Mouse (Mus musculus): ENCODE data around the gene Glo1. TPM values are rescaled to one million over a fixed set of nuclear protein-coding genes. Genes with fewer than 3 reads are reported as not detected.
"Not testable (repeated sequence)": the region's sequence is repeated elsewhere in the genome, so short reads cannot be mapped to it uniquely, and the experiment has no call there.

The Glo1 gene
- polyA plus RNA-seq (2015; fragmentation: Nextera tagmentation; extraction: Ambion mirVana), result 212 and 224 TPM in 2 replicates

DNA sequence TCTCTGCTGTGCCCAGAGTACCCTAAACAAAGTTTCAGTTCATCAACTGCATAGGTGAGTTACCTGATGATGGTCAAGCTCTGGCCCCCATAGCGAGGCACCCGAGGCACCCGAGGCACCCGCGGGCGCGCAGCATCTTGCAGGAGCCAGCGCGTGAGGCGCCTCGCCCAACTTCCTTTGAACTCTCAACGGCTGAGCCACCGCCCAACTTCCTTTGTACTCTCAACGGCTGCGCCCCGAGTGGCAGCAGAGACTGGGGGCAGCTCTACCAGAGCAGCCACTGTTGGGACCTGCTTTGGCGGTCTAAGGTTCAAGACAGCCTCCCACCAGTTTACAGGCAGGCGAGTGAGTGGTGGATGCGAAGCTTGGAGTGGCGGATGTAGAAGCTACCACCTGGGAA, at the start of gene Glo1:
Gene Glo1 (minus strand): TSS at position 153 of the 400 bp plus-strand sequence.
- not testable (repeated sequence) for H3K4me1 ChIP-seq (ENCODE audit: control insufficient read depth, insufficient read depth, low read length); H3K4me2 ChIP-seq (ENCODE audit: low read depth, low read length); H3K4me3 ChIP-seq (replicated peaks; ENCODE audit: low read length); H3K27me3 ChIP-seq (ENCODE audit: control insufficient read depth, insufficient read depth, low read length); H3K27ac ChIP-seq (ENCODE audit: low read length); H3K9ac ChIP-seq (ENCODE audit: low read length); H3K36me3 ChIP-seq (ENCODE audit: control insufficient read depth, insufficient read depth, low read length); H3K9me3 ChIP-seq (replicated peaks; ENCODE audit: control insufficient read depth, low read length)
- ATAC-seq (ENCODE audit: insufficient read depth, low FRiP score), result peak; percentile 53; the same call in 1 of the 2 replicates
- WGBS, result no CpG with 5 or more reads among the region's 20 CpGs

DNA sequence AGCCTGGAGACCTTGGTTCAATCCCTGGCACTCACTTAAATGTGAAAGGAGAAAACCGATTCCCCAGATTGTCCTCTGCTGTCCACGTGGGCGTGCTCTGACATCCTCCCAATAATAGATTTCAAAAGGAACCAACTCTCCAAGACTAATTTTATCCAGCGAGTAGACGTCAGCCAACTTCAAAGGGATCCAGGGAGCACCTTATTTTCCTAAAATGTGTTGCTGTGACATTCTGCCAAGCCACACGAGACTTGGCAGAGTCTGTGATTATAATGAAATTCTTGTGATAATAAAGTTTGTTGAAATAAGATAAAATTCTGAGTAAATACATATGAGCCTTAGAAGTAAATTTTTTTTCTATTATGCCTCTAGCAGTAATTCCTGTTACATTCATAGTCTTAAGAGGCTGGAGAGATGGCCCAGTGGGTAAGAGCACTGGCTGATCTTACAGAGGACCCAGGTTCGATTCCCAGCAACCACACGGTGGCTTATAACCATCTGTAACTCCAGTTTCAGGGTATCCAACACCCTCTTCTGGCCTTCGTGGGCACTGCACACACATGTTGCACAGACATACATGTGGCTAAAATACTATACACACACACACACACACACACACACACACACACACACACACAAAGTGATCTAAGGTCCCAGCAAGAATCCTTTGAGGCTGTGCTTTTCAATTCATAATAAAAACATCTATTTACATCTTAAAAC, 48.5 kb upstream of the Glo1 start:
- Histone ChIP-seq H3K27me3 (ENCODE audit: control insufficient read depth, insufficient read depth, low read length) (no peaks in the 10 kb centered on the region), H3K9ac (ENCODE audit: low read length) (no peak overlapping the region), H3K27ac (ENCODE audit: low read length) (no peak overlapping the region), H3K36me3 (ENCODE audit: control insufficient read depth, insufficient read depth, low read length) (no peaks in the 10 kb centered on the region), H3K9me3 (replicated peaks; ENCODE audit: control insufficient read depth, low read length) (0 out of 2 replicates have a peak, but pooled peaks cover 2% of the 10 kb centered on the region), H3K4me1 (ENCODE audit: control insufficient read depth, insufficient read depth, low read length) (no peaks in the 10 kb centered on the region), H3K4me2 (ENCODE audit: low read depth, low read length) (no peak overlapping the region), H3K4me3 (replicated peaks; ENCODE audit: low read length) (no peak overlapping the region)
- 86% methylated on average over 9 of the region's 9 CpGs for WGBS
- no peak for ATAC-seq (ENCODE audit: insufficient read depth, low FRiP score)

DNA sequence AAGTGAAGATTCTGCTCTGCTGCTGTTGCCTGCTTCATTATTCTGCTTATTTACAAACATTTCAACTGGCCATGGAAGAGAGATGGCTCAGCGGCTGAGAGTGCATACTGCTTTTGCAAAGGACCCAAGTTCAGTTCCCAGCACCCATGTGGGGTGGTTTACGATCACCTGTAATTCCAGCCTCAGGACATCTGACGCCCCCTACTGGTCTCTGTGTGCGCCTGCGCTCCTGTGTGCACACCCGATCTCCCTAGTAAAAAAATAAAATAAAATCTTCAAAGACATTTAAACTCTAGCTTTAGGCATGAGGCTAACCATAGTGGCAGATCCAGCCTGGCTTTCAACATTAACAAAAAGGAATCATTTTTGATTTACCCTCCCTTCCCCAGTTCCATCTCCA, 46.4 kb upstream of the Glo1 start:
- H3K9ac ChIP-seq (ENCODE audit: low read length), result no peak overlapping the region
- H3K27me3 ChIP-seq (ENCODE audit: control insufficient read depth, insufficient read depth, low read length), result no peaks in the 10 kb centered on the region
- no peak for ATAC-seq (ENCODE audit: insufficient read depth, low FRiP score)

DNA sequence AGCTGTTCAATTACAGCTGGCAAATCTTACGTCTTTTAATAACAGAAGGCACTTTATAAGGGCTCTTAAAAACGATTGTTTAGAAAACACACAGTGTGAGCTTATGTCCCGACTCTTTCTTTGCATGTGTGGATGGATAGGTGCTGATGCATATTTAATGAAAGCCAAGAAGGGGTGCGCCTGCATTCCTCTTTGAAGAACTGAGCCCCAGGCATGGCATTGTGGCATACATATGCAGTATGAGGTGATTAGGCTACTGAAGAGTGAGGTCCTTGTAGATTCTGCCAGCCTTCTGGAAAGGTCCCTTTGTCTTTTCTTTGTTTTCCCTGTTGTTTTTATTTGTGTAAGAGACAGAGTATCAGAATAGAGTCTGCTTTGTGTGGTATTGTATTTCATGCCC, 45.9 kb upstream of the Glo1 start:
- Histone ChIP-seq H3K4me2 (ENCODE audit: low read depth, low read length) (no peak overlapping the region), H3K27ac (ENCODE audit: low read length) (no peak overlapping the region), H3K9ac (ENCODE audit: low read length) (no peak overlapping the region), H3K4me1 (ENCODE audit: control insufficient read depth, insufficient read depth, low read length) (no peaks in the 10 kb centered on the region), H3K27me3 (ENCODE audit: control insufficient read depth, insufficient read depth, low read length) (no peaks in the 10 kb centered on the region), H3K36me3 (ENCODE audit: control insufficient read depth, insufficient read depth, low read length) (no peaks in the 10 kb centered on the region), H3K4me3 (replicated peaks; ENCODE audit: low read length) (no peak overlapping the region), H3K9me3 (replicated peaks; ENCODE audit: control insufficient read depth, low read length) (no peaks in the 10 kb centered on the region)
- 77% methylated on average over 4 of the region's 4 CpGs for WGBS
- ATAC-seq (ENCODE audit: insufficient read depth, low FRiP score), result no peak

More for the DNA sequence above, 46.4 kb upstream of the Glo1 start:
- Histone ChIP-seq H3K4me2 (ENCODE audit: low read depth, low read length) (no peak overlapping the region), H3K4me3 (replicated peaks; ENCODE audit: low read length) (no peak overlapping the region), H3K36me3 (ENCODE audit: control insufficient read depth, insufficient read depth, low read length) (no peaks in the 10 kb centered on the region), H3K27ac (ENCODE audit: low read length) (no peak overlapping the region), H3K9me3 (replicated peaks; ENCODE audit: control insufficient read depth, low read length) (no peaks in the 10 kb centered on the region), H3K4me1 (ENCODE audit: control insufficient read depth, insufficient read depth, low read length) (no peaks in the 10 kb centered on the region)
- 91% methylated on average over 6 of the region's 6 CpGs for WGBS

DNA sequence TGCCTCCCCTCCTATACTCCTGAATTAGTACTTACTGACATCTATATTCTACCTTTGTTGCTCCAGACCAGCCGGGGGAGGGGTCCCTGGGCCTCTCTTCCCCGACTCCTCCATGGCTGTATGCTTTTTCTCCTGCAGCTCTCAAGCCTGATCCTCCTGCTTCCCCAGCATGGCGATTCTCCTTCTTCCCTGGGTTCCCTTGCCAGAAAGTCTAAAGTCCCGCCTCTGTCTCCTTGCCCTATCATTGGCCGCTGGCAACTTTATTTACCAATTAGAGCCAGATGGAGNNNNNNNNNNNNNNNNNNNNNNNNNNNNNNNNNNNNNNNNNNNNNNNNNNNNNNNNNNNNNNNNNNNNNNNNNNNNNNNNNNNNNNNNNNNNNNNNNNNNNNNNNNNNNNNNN, 38.2 kb upstream of the Glo1 start:
- no peak overlapping the region for H3K4me2 ChIP-seq (ENCODE audit: low read depth, low read length)
- no peak overlapping the region for H3K27ac ChIP-seq (ENCODE audit: low read length)
- no peak overlapping the region for H3K4me3 ChIP-seq (replicated peaks; ENCODE audit: low read length)
- H3K9ac ChIP-seq (ENCODE audit: low read length), result no peak overlapping the region
- no peaks in the 10 kb centered on the region for H3K36me3 ChIP-seq (ENCODE audit: control insufficient read depth, insufficient read depth, low read length)
- WGBS, result 80% methylated on average over 5 of the region's 5 CpGs
- no peak for ATAC-seq (ENCODE audit: insufficient read depth, low FRiP score)
- no peaks in the 10 kb centered on the region for H3K4me1 ChIP-seq (ENCODE audit: control insufficient read depth, insufficient read depth, low read length)
- no peaks in the 10 kb centered on the region for H3K27me3 ChIP-seq (ENCODE audit: control insufficient read depth, insufficient read depth, low read length)
- H3K9me3 ChIP-seq (replicated peaks; ENCODE audit: control insufficient read depth, low read length), result no peaks in the 10 kb centered on the region

DNA sequence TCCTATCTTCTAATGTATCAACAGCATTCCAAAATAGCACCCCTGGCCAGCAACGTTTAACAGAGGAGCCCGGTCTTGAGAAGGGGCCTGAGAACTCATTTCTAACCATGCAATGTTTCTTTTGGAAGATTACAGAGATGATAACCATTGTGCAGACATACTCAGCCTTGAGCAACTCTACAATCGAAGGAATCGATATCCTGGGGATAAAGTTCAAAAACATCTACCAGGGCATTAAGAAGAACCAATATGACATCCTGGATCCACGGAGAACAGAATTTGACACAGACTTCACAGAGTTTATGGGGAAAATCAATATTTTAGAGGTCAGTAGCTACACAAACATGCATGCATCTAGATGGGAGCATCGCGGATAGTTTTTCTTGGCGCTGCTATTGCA, 36.5 kb upstream of the Glo1 start:
- no peaks in the 10 kb centered on the region for H3K36me3 ChIP-seq (ENCODE audit: control insufficient read depth, insufficient read depth, low read length)
- WGBS, result 90% methylated on average over 8 of the region's 8 CpGs
- H3K4me2 ChIP-seq (ENCODE audit: low read depth, low read length), result no peak overlapping the region
- no peaks in the 10 kb centered on the region for H3K9me3 ChIP-seq (replicated peaks; ENCODE audit: control insufficient read depth, low read length)
- H3K4me1 ChIP-seq (ENCODE audit: control insufficient read depth, insufficient read depth, low read length), result no peaks in the 10 kb centered on the region
- no peak overlapping the region for H3K27ac ChIP-seq (ENCODE audit: low read length)
- H3K4me3 ChIP-seq (replicated peaks; ENCODE audit: low read length), result no peak overlapping the region
- ATAC-seq (ENCODE audit: insufficient read depth, low FRiP score), result no peak
- no peak overlapping the region for H3K9ac ChIP-seq (ENCODE audit: low read length)
- H3K27me3 ChIP-seq (ENCODE audit: control insufficient read depth, insufficient read depth, low read length), result no peaks in the 10 kb centered on the region

DNA sequence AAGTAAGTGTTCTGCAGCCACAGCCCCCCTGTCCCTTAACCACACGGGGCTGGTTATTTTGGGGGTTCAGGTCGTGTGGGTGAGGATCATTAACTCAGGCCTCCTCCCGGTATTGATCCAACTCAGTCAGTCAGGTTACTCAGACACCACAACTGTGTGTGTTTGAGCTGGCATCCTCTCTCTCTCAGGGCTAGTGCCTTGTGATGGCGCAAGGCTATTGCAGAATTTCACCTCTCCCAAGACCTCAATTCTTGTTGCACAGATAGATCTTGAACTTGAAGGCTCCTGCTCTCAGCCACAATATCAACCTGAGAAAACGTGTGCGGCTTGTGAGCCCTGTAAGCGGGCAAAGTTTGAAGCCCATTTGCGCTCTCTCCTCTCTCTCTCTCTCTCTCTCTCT, 35.5 kb upstream of the Glo1 start:
- H3K36me3 ChIP-seq (ENCODE audit: control insufficient read depth, insufficient read depth, low read length), result no peaks in the 10 kb centered on the region
- H3K27ac ChIP-seq (ENCODE audit: low read length), result no peak overlapping the region
- WGBS, result 69% methylated on average over 8 of the region's 8 CpGs
- H3K4me2 ChIP-seq (ENCODE audit: low read depth, low read length), result no peak overlapping the region
- no peak overlapping the region for H3K4me3 ChIP-seq (replicated peaks; ENCODE audit: low read length)
- no peak overlapping the region for H3K9ac ChIP-seq (ENCODE audit: low read length)
- ATAC-seq (ENCODE audit: insufficient read depth, low FRiP score), result no peak
- no peaks in the 10 kb centered on the region for H3K9me3 ChIP-seq (replicated peaks; ENCODE audit: control insufficient read depth, low read length)
- no peaks in the 10 kb centered on the region for H3K27me3 ChIP-seq (ENCODE audit: control insufficient read depth, insufficient read depth, low read length)
- H3K4me1 ChIP-seq (ENCODE audit: control insufficient read depth, insufficient read depth, low read length), result no peaks in the 10 kb centered on the region

DNA sequence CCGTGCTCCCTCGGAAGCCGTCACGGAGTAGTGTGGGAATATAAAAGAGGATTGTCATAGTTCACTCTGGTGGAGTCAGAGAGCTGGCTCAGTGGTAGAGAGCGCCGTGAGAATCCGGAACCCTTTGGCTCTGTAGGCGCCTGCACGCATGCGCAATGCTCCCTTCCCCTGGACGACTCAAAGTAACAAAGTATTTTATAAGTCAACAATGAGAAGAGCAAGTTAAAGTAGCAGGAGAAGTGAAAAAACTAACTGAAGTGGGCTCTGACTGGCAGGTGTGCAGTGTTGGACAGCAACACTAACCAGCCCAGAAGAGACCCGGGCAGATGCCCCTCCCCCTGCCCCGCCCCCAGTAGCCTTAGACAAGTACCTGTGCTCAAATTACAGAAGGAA, 31.5 kb upstream of the Glo1 start:
- peak overlapping the region; percentile 45 for H3K4me3 ChIP-seq (replicated peaks; ENCODE audit: low read length)
- H3K4me2 ChIP-seq (ENCODE audit: low read depth, low read length), result peak overlapping the region; percentile 60
- no peaks in the 10 kb centered on the region for H3K4me1 ChIP-seq (ENCODE audit: control insufficient read depth, insufficient read depth, low read length)
- H3K27me3 ChIP-seq (ENCODE audit: control insufficient read depth, insufficient read depth, low read length), result no peaks in the 10 kb centered on the region
- 8% methylated on average over 13 of the region's 13 CpGs for WGBS
- H3K27ac ChIP-seq (ENCODE audit: low read length), result peak overlapping the region; percentile 84
- no peaks in the 10 kb centered on the region for H3K36me3 ChIP-seq (ENCODE audit: control insufficient read depth, insufficient read depth, low read length)
- peak; percentile 90 for ATAC-seq (ENCODE audit: insufficient read depth, low FRiP score)
- peak overlapping the region; percentile 66 for H3K9ac ChIP-seq (ENCODE audit: low read length)
- no peaks in the 10 kb centered on the region for H3K9me3 ChIP-seq (replicated peaks; ENCODE audit: control insufficient read depth, low read length)

DNA sequence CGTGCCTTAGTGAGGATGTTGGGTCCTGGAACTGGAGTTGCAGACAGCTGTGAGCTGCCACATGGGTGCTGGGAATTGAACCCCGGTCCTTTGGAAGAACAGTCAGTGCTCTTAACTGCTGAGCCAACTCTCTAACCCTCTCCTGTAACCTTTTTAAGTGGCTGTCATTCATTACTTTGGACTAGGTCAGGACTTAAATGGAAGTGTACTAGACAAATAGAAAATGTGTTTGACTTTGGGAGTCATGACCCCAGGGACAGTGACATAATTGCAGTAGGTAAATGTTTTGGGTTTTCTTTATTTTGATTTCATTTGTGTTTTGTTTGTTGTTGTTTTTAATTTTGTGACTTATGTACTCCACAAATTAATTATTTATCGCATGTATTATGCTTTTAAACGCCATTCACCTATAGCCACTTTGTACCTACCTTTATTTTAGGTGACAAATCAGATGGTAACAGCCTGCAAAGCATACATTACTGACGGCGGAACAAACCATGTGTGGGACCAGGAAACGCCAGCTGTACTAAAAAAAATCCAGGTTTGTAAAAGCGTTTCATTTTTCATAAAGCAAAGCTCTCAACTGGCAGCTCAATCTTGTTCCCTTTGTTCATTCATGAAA, 31.0 kb upstream of the Glo1 start:
- peak; percentile 27; the same call in 1 of the 2 replicates for ATAC-seq (ENCODE audit: insufficient read depth, low FRiP score)
- 36% methylated on average over 8 of the region's 8 CpGs for WGBS
- H3K36me3 ChIP-seq (ENCODE audit: control insufficient read depth, insufficient read depth, low read length), result no peaks in the 10 kb centered on the region
- H3K4me1 ChIP-seq (ENCODE audit: control insufficient read depth, insufficient read depth, low read length), result no peaks in the 10 kb centered on the region
- peak overlapping the region; percentile 66 for H3K9ac ChIP-seq (ENCODE audit: low read length)
- no peaks in the 10 kb centered on the region for H3K9me3 ChIP-seq (replicated peaks; ENCODE audit: control insufficient read depth, low read length)
- H3K27ac ChIP-seq (ENCODE audit: low read length), result peak overlapping the region; percentile 84
- H3K4me3 ChIP-seq (replicated peaks; ENCODE audit: low read length), result peak overlapping the region; percentile 45
- H3K27me3 ChIP-seq (ENCODE audit: control insufficient read depth, insufficient read depth, low read length), result no peaks in the 10 kb centered on the region
- peak overlapping the region; percentile 60 for H3K4me2 ChIP-seq (ENCODE audit: low read depth, low read length)

Data from stomach, embryonic 16.5 days (tissue).